Mouse (Mus musculus) kidney, adult 2 months (tissue): ENCODE measurements at regions not wholly inside any gene's neighbourhood (a gene's known extent, or its start where the extent isn't known, plus 50 kb on each side); places are given as distances from the start of the nearest gene placed in this dataset.

Experiments used
- CTCF ChIP-seq: fragments of 200-500 bp; conservative IDR thresholded peaks from 2 replicates; pipeline ENCODE4 v1.5.1; 2011; ENCODE audit warnings: low read depth, mild to moderate bottlenecking, control low read depth, low read length, moderate library complexity, mixed read lengths; ENCODE audit not compliant: insufficient read depth, insufficient read length
- POLR2A ChIP-seq: fragments of 200-500 bp; IDR thresholded peaks from one replicate; pipeline ENCODE4 v1.6.1; 2011; ENCODE audit warnings: low read depth, low read length, control low read depth

DNA sequence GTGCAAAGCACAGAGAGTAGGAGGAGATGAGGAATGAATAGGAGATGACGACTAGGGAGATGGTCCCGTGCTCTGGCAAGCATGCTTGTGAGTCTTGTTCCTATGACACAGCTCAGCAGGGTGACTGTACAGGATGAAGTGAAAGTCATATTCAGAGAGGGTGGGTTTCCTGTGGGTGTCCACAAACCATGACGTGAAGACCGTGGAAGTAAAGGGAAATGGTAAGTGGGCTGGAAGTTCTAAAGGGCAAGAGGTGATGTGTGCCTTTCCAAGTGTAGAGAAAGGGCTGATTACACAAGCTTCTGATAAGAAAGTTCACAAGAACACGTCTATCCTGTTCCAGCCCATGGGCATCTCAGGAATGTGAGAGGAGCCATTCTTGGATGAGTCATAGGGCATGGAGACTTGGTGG is 138.0 kb upstream of the Foxa2 start:
- TF ChIP-seq CTCF (no peak), POLR2A (no peak)
